Mouse (Mus musculus): ENCODE results near the gene Snx22.
A peak's percentile ranks its signal among the peaks of the same experiment; 100 is the strongest.

DNA sequence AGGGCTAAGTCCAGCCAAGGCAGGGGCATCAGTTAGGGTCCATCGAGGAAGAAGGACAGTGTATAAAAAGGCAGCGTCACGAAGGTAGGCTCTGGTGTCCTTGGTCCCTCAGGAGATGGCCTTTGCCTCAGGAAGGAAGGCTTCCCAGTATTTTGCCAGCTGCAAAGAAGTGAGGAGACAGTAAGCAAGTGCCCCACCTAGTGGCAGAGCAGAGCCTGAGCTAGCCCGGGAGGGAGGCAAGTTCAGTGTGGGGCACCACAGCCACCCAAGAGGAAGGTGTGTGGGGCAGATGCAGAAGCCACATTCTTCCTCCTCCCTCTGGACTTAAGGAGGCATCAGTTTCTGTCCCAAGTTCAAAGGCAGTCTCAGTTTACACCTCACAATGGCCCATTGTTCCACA, 18.9 kb upstream of the Snx22 start:
- peak; percentile 59 for TF ChIP-seq RAD21 (IDR thresholded peaks at IDR 0.05; ENCODE audit: low read depth, low read length)
- TF ChIP-seq POLR2A (IDR thresholded peaks at IDR 0.05; ENCODE audit: control insufficient read depth in 1 of 2, insufficient read depth in 1 of 2, low read depth in 1 of 2, low read length in 2 of 2, poor library complexity in 1 of 2) = no peak
- no peak for TF ChIP-seq RCOR1 (IDR thresholded peaks at IDR 0.05; ENCODE audit: low read depth, low read length)
- peak; percentile 73 to 82 (median 79); a peak in 5 of 6 replicates for TF ChIP-seq CTCF (IDR thresholded peaks at IDR 0.05 in 2 of 3, conservative IDR thresholded peaks at IDR 0.05 in 1 of 3; ENCODE audit: control insufficient read depth in 1 of 3, insufficient read depth in 1 of 3, low read depth in 2 of 3, low read length in 3 of 3, poor library complexity in 1 of 3, severe bottlenecking in 1 of 3)
- TF ChIP-seq SMC3 (IDR thresholded peaks at IDR 0.05; ENCODE audit: low read depth, low read length) = peak; percentile 72
- TF ChIP-seq MXI1 (IDR thresholded peaks at IDR 0.05; ENCODE audit: low read depth, low read length) = no peak
- TF ChIP-seq ZC3H11A (IDR thresholded peaks at IDR 0.05; ENCODE audit: low read depth, low read length) = peak; percentile 16; the same call in 1 of the 2 replicates
- no peak for TF ChIP-seq GATA1 (IDR thresholded peaks at IDR 0.05; ENCODE audit: low read depth, low read length)
- no peak for TF ChIP-seq MAX (IDR thresholded peaks at IDR 0.05; ENCODE audit: low read length)
- TF ChIP-seq TAL1 (IDR thresholded peaks at IDR 0.05; ENCODE audit: low read length) = no peak
- no peak for TF ChIP-seq JUND (IDR thresholded peaks at IDR 0.05; ENCODE audit: low read depth, low read length)
- no peak for TF ChIP-seq POLR2AphosphoS5 (IDR thresholded peaks at IDR 0.05; ENCODE audit: borderline replicate concordance, low read depth, low read length)
- no peak for TF ChIP-seq MYC (IDR thresholded peaks at IDR 0.05; ENCODE audit: low read depth, low read length)

All from MEL (cell line).